Mouse (Mus musculus): ENCODE data around the gene Cpm. TPM values are rescaled to one million over a fixed set of nuclear protein-coding genes. Genes with fewer than 3 reads are reported as not detected.

Cpm gene
- total and polyA plus RNA-seq, 3 experiments: 0.04 to 0.31 (median 0.17) TPM

- no peaks in the 10 kb centered on the region for H3K36me3 ChIP-seq (replicated peaks in 1 of 2; ENCODE audit: control insufficient read depth in 1 of 2, insufficient read depth in 1 of 2, low read length in 1 of 2)
- peaks cover 0 to 3% of the 10 kb centered on the region in 2 experiments; a peak in 2 of 4 replicates for H3K4me1 ChIP-seq (ENCODE audit: control insufficient read depth in 1 of 2, insufficient read depth in 2 of 2)
- no peak for DNase-seq (ENCODE audit: extremely low read depth)
- no peak overlapping the region for H3K4me2 ChIP-seq (ENCODE audit: insufficient read depth, low read depth, poor library complexity, severe bottlenecking)
- H3K9ac ChIP-seq (ENCODE audit: insufficient read depth, low read depth): no peak overlapping the region
- H3K9me3 ChIP-seq (replicated peaks; ENCODE audit: low read length): no peaks in the 10 kb centered on the region
- H3K27ac ChIP-seq (ENCODE audit: insufficient read depth, low read depth): no peak overlapping the region
- TF ChIP-seq ZMIZ1 (IDR thresholded peaks at IDR 0.05; ENCODE audit: low read depth, low read length): no peak
- no peak for TF ChIP-seq E2F4 (IDR thresholded peaks at IDR 0.05; ENCODE audit: insufficient replicate concordance, low read depth, low read length)
- TF ChIP-seq RCOR1 (conservative IDR thresholded peaks at IDR 0.05; ENCODE audit: low read depth, low read length): no peak
- TF ChIP-seq MXI1 (IDR thresholded peaks at IDR 0.05; ENCODE audit: low read depth, low read length): no peak
- no peak for TF ChIP-seq MAX (IDR thresholded peaks at IDR 0.05; ENCODE audit: low read length)
- TF ChIP-seq USF1 (IDR thresholded peaks at IDR 0.05; ENCODE audit: low read depth, low read length): no peak
- no peak for TF ChIP-seq UBTF (IDR thresholded peaks at IDR 0.05; ENCODE audit: low read depth, low read length)
- TF ChIP-seq MEF2A (IDR thresholded peaks at IDR 0.05; ENCODE audit: borderline replicate concordance, low read depth, low read length): no peak
- no peak for TF ChIP-seq IRF4 (IDR thresholded peaks at IDR 0.05; ENCODE audit: low read depth, low read length)
- TF ChIP-seq ZC3H11A (IDR thresholded peaks at IDR 0.05; ENCODE audit: low read depth, low read length): no peak
- no peak for TF ChIP-seq HCFC1 (IDR thresholded peaks at IDR 0.05; ENCODE audit: low read depth, low read length)
- no peak for TF ChIP-seq NRF1 (IDR thresholded peaks at IDR 0.05; ENCODE audit: low read depth, low read length)
- no peak for TF ChIP-seq BHLHE40 (IDR thresholded peaks at IDR 0.05; ENCODE audit: low read depth, low read length)
- no peak for TF ChIP-seq MAFK (IDR thresholded peaks at IDR 0.05; ENCODE audit: insufficient replicate concordance, low read length)
- no peak for TF ChIP-seq EP300 (IDR thresholded peaks at IDR 0.05; ENCODE audit: low read length)
- no peak for TF ChIP-seq ELF1 (IDR thresholded peaks at IDR 0.05; ENCODE audit: low read depth, low read length)
- no peak for TF ChIP-seq MAZ (IDR thresholded peaks at IDR 0.05; ENCODE audit: low read depth, low read length)
- TF ChIP-seq ZKSCAN1 (IDR thresholded peaks at IDR 0.05; ENCODE audit: borderline replicate concordance, low read depth, low read length): no peak
- TF ChIP-seq SMC3 (IDR thresholded peaks at IDR 0.05; ENCODE audit: low read depth, low read length): no peak
- no peak for TF ChIP-seq USF2 (conservative IDR thresholded peaks at IDR 0.05; ENCODE audit: low read depth, low read length)
- H3K27me3 ChIP-seq (replicated peaks): no peaks in the 10 kb centered on the region
- no peaks in the 10 kb centered on the region for H3K79me2 ChIP-seq (replicated peaks; ENCODE audit: control insufficient read depth, extremely low read depth, insufficient read depth, poor library complexity, severe bottlenecking)
- in situ Hi-C loops (cut with MboI; ENCODE audit: low pct_ligation_motif_present, low pct_unique_long_range_greater_than_20kb, low sequenced_read_pairs): no loop called here
- no peak overlapping the region for H3K4me3 ChIP-seq (replicated peaks in 1 of 3; ENCODE audit: low read depth in 2 of 3, low read length in 2 of 3, poor library complexity in 1 of 3)
- dilution Hi-C loops (cut with MboI; ENCODE audit: extremely low pct_ligation_motif_present, extremely low pct_unique_long_range_greater_than_20kb, low sequenced_read_pairs): no loop called here
Observed at GRCm38 (mm10) chr10:117672693-117673092, 43.4 kb downstream of the Cpm start.

- peaks cover 0 to 3% of the 10 kb centered on the region in 2 experiments; a peak in 2 of 4 replicates for H3K4me1 ChIP-seq (ENCODE audit: control insufficient read depth in 1 of 2, insufficient read depth in 2 of 2)
- TF ChIP-seq IRF4 (IDR thresholded peaks at IDR 0.05; ENCODE audit: low read depth, low read length) (no peak), PAX5 (IDR thresholded peaks at IDR 0.05; ENCODE audit: low read length) (no peak), UBTF (IDR thresholded peaks at IDR 0.05; ENCODE audit: low read depth, low read length) (no peak), CHD2 (IDR thresholded peaks at IDR 0.05; ENCODE audit: low read length) (no peak)
- in situ Hi-C loops (cut with MboI; ENCODE audit: low pct_ligation_motif_present, low pct_unique_long_range_greater_than_20kb, low sequenced_read_pairs): no loop called here
Observed at GRCm38 (mm10) chr10:117673913-117674312, 44.6 kb downstream of the Cpm start.

More at GRCm38 (mm10) chr10:117673913-117674312, 44.6 kb downstream of the Cpm start:
- Histone ChIP-seq H3K9me3 (replicated peaks; ENCODE audit: low read length) (no peaks in the 10 kb centered on the region), H3K4me3 (replicated peaks in 1 of 3; ENCODE audit: low read depth in 2 of 3, low read length in 2 of 3, poor library complexity in 1 of 3) (no peak overlapping the region), H3K36me3 (replicated peaks in 1 of 2; ENCODE audit: control insufficient read depth in 1 of 2, insufficient read depth in 1 of 2, low read length in 1 of 2) (no peaks in the 10 kb centered on the region), H3K4me2 (ENCODE audit: insufficient read depth, low read depth, poor library complexity, severe bottlenecking) (no peak overlapping the region), H3K27ac (ENCODE audit: insufficient read depth, low read depth) (no peak overlapping the region), H3K9ac (ENCODE audit: insufficient read depth, low read depth) (no peak overlapping the region), H3K79me2 (replicated peaks; ENCODE audit: control insufficient read depth, extremely low read depth, insufficient read depth, poor library complexity, severe bottlenecking) (no peaks in the 10 kb centered on the region), H3K27me3 (replicated peaks) (no peaks in the 10 kb centered on the region)
- dilution Hi-C loops (cut with MboI; ENCODE audit: extremely low pct_ligation_motif_present, extremely low pct_unique_long_range_greater_than_20kb, low sequenced_read_pairs): no loop called here
- DNase-seq (ENCODE audit: extremely low read depth): no peak
